Mouse (Mus musculus) heart, adult 18-20 months (tissue): ENCODE data around the gene Ube2i. TPM values are rescaled to one million over a fixed set of nuclear protein-coding genes. Genes with fewer than 3 reads are reported as not detected.

Experiments used
- DNase-seq, 2 experiments: peaks; one replicate each; pipeline ENCODE4 v3.0.0; 2021 to 2022; ENCODE audit warnings: mixed read lengths in 1 of 2
- microRNA-seq, 2 experiments: library from miRNA; unstranded; fragments of <30 nt; microRNA quantifications; one replicate each; pipeline ENCODE4 v1.2.0; 2022
- total RNA-seq, 2 experiments: library from RNA; stranded (reverse); gene quantifications; 2 replicates each; pipeline ENCODE4 v1.2.3; 2021

Ube2i gene
- total RNA-seq, 2 experiments from 2014 or later, result 90.7 to 105 TPM

DNA sequence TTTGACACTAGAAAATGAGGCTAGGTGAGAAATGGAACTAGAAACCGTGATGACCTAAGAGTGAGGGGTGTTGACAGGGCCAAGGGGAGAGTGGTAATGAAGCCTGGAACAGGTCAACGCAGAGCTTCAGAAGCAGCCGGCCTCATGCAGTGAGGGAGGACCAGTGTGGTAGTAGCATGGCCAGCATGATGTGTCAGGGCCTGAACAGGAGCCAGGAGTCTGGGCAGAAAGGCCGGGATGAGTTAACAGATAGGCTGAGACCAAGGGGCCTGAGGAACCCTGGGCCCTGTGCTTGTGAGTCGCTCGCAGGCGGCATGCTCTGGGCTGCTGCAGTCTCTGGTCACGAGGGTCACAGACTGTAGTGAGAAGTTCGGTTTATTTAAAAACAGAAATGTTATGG is 55.5 kb downstream of the Ube2i start:
- DNase-seq, result no peak

DNA sequence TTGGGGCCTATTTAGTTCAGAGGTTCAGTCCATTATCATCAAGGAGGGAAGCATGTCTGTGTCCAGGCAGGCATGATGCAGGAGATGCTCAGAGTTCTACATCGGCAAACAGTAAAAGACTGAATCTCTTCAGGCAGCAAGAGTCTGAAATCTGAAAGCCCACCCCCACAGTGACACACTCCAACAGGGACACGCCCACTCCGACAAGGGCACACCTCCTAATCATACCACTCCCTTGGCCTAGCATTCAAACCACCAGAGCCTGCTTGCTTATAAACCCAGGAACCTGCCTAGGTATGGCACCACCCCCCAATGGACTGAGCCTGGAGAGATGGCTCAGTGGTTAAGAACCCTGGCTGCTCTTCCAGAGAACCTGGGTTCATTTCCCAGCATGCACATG is 59.0 kb downstream of the Ube2i start:
- no peak for DNase-seq

Small RNAs within 50 kb of the gene (microRNA-seq; reads per million reads assigned to microRNA genes)
- 0.76 to 3.0 reads per million in 2 experiments for gene Mir3547

Other genes with a start within 250 kb of the Ube2i start
- gene Tmem204, start 191.0 kb downstream of the Ube2i start, total RNA-seq, result 10 to 100 TPM; 41.5 to 48.0 TPM
- gene Telo2, start 158.7 kb downstream of the Ube2i start, total RNA-seq, result 10 to 100 TPM; 11.1 to 14.5 TPM
- gene Ptx4, start 153.9 kb downstream of the Ube2i start, total RNA-seq, result 1 to 10 TPM; 2.5 to 3.0 TPM
- gene Clcn7, start 141.2 kb downstream of the Ube2i start, total RNA-seq, result 10 to 100 TPM; 26.2 to 31.3 TPM
- not detected for gene Ccdc154, start 112.2 kb downstream of the Ube2i start, total RNA-seq
- not detected for gene Gm38655, start 99.2 kb downstream of the Ube2i start, total RNA-seq
- gene BC003965, start 90.1 kb downstream of the Ube2i start, total RNA-seq, result 10 to 100 TPM; 21.3 to 24.1 TPM
- 1 to 10 TPM; 7.0 to 8.7 TPM for gene Unkl, start 86.2 kb downstream of the Ube2i start, total RNA-seq
- gene Gnptg, start 34.5 kb downstream of the Ube2i start, total RNA-seq, result 10 to 100 TPM; 14.8 to 15.9 TPM
- gene Tsr3, start 34.5 kb downstream of the Ube2i start, total RNA-seq, result 1 to 10 TPM; 7.7 to 9.5 TPM
- gene Baiap3, start 18.3 kb downstream of the Ube2i start, total RNA-seq, result 1 to 10 TPM in 1 of 2 experiments, under 1 TPM in 1; 0.62 to 1.3 TPM
- under 1 TPM; 0.46 to 0.50 TPM for gene Prss34, start 23.8 kb upstream of the Ube2i start, total RNA-seq
- gene Prss28, start 34.0 kb upstream of the Ube2i start, total RNA-seq, result not detected
- not detected for gene Prss29, start 44.0 kb upstream of the Ube2i start, total RNA-seq
- under 1 TPM; 0.37 to 0.62 TPM for gene Tpsab1, start 70.9 kb upstream of the Ube2i start, total RNA-seq
- gene Tpsb2, start 91.7 kb upstream of the Ube2i start, total RNA-seq, result 1 to 10 TPM; 2.0 to 2.6 TPM
- gene Tpsg1, start 94.7 kb upstream of the Ube2i start, total RNA-seq, result not detected
- 1 to 10 TPM; 6.1 to 6.7 TPM for gene Cacna1h, start 159.2 kb upstream of the Ube2i start, total RNA-seq
- gene Tekt4, start 180.0 kb upstream of the Ube2i start, total RNA-seq, result under 1 TPM in 1 of 2 experiments, not detected in 1; 0.67 TPM
- gene Sstr5, start 222.7 kb upstream of the Ube2i start, total RNA-seq, result not detected